Mouse (Mus musculus) monocyte, adult 5-6 weeks (primary cell): ENCODE results near the gene Aldh2. TPM values are rescaled to one million over a fixed set of nuclear protein-coding genes. Genes with fewer than 3 reads are reported as not detected.

ENCODE experiments used
- ATAC-seq: fragments of 153-309, 156-312 bp; replicated peaks from 2 replicates; pipeline ENCODE4 v1.8.0; 2017; ENCODE audit warnings: mild to moderate bottlenecking; ENCODE audit not compliant: low TSS enrichment, insufficient number of reproducible peaks, severe bottlenecking, poor library complexity, low FRiP score
- total RNA-seq: library from RNA; stranded (forward); fragments of 200-1000, 200-491, 200-594 nt; gene quantifications from 3 replicates; pipeline ENCODE4 v1.2.3, GENCODE M21; 2017

Aldh2 gene
- total RNA-seq, 1 experiment from 2014 or later = 259 TPM

DNA sequence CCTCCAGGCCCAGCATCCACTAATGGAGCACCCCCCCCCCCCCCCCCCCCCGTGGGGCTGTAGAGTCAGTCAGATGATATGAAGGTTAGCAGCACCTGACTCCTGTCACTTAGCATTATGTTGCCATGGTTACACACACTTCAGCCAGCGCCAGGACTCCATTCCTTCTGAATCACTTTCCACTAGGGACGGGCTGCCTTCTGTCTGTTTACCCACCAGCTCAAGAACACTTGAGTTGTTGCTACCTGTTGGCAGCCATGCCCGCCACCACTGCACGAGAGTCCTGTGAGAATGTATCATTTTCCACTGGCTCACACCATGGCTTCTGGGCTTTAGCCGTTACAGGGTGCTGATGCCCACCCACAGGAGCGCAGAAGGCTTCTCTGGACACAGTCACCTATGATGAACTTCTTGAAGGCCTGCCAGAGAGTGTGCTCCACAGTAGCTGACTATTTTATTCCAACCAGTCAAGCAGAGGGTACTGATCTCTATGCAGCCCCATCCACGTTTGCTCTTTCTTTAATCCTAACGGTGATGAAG is 23.7 kb downstream of the Aldh2 start:
- no peak for ATAC-seq

DNA sequence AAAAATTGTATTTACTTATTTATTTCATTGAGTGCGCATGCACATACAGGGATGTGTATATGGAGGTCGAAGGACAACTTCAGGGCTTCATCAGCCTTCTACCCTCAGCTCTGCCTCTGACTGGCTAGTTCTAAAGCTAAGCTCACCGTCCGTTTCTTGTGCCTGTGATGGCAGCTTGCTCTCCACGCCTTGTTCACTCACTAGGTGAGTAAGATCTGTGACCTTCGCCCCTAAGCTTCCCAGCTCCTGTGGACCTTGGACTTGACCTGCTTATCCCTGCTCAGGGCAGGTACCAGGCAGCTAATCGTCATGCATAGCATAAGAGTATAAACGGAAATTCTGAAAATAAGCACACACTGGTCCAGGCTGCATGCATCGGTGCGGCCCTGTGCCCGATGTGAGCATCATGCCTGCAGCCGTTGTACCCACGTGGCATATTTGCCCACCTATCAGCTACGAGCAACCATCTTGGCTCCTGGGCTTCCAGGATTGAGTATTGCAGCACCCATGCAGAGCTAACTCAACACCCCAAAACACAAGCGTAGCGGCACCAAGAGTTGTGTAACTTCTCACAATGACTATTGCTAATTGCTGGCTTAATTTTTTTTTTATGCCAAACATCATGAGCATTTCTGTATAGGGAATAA is 27.5 kb downstream of the Aldh2 start:
- no peak for ATAC-seq

- ATAC-seq = peak; percentile 96
Measured at GRCm38 (mm10) chr5:121564468-121564895, 29.1 kb downstream of the Aldh2 start.

DNA sequence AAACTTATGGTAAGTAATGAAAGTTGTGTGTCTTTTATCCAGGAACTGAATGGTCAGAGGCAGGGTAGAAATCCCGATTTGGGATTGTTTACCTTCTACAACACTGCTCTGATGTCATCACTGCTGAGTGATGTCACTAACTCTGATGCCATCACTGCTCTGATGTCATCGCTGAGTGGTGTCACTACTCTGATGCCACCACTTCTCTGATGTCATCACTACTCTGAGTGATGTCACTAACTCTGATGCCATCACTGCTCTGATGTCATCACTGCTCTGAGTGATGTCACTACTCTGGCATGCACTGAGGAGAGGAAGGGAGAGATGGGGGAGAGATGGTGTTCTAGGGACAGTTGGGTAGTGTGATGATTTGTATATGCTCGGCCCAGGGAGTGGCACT is 31.2 kb downstream of the Aldh2 start:
- ATAC-seq = no peak

DNA sequence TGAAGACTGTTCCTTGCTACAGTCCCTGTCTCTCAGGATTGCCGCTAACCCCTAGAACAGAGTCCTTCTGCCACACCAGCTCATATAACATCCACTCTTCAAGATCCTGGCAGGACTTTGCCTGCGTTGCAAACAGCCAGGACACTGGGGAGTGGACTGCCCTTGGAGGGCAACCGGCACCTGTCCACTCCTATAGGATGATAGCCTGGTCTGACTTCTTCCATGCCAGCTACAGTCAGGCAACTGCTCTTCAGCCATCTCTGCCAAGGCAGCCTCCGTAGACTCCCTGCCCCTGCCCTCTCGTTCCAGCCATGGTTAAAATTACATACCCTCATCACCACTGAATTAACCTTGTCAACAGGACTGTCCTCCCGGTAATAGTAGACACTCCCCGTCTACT is 44.4 kb downstream of the Aldh2 start:
- no peak for ATAC-seq

- ATAC-seq = no peak
Measured at GRCm38 (mm10) chr5:121547084-121547483, 46.5 kb downstream of the Aldh2 start.

DNA sequence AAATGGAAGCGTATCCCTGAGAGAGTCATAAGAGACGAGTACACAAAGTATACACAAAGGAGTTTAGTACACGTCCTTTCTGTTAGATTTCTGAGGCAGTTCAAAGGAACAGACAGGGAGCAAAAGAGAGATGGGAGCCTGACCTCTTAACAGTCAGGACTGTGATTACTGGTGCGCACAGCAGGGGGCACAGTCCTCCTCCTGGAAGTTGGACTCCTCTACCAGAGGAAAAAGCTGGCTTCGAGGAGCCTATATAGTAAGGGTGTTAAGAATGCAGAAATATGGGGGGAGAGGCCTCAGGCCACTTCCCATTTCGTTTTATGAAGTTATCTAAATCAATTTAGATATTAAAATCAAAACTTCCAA is 47.1 kb downstream of the Aldh2 start:
- 0 out of 2 replicates have a peak, but pooled peaks have one; percentile 40 for ATAC-seq

- ATAC-seq = peak; percentile 92
Measured at GRCm38 (mm10) chr5:121545793-121546529, 47.7 kb downstream of the Aldh2 start, which contains the start of gene Mapkapk5. Gene Mapkapk5 (minus strand): TSS chr5:121545905.

GRCm38 (mm10) chr5:121544910-121545792 is 48.5 kb downstream of the Aldh2 start, which contains the start of the genes Adam1a and Gm42878:
Gene Adam1a (minus strand): TSS chr5:121545482.
Gene Gm42878 (minus strand): TSS chr5:121545482.
- no peak for ATAC-seq

GRCm38 (mm10) chr5:121543370-121543769 is 50.3 kb downstream of the Aldh2 start:
- ATAC-seq = no peak

- no peak for ATAC-seq
Measured at GRCm38 (mm10) chr5:121541235-121541634, 52.4 kb downstream of the Aldh2 start.

DNA sequence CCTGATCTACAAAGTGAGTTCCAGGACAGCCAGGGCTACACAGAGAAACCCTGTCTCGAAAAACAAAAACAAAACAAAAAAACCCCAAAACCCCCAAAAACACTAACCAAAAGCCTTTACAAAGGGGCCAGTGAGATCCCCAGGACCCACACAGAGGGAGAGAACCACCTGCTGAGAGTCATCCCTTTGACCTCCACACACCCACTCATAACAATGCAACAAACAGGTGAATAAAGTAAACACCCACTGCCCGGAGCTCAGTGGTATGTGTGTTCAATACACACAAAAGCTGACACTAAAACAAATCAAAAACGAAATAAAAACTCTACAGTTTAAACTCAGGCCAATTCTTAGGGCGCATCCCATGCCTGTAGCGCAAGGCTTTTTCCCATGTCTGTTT is 53.6 kb downstream of the Aldh2 start:
- ATAC-seq = no peak

DNA sequence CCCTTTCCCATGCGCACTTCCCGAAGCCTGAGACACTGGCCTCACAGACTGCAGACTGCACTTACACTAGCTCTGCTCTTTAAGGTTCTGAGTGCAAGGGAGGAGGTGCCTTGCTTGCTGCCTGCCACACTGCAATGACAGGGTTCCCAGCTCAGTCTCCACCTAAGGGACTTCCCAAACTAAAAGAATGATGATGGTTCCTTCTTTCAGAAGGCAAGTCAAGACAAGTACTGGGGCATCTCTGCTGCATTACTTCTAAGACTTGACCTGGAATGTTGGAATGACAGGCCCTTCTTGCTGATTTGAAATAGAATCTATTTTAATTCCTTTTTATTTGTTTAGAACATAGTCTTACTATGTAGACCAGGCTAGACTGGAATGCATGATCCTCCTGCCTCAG is 56.0 kb downstream of the Aldh2 start:
- ATAC-seq = no peak

- ATAC-seq = no peak
Measured at GRCm38 (mm10) chr5:121536921-121537555, 56.6 kb downstream of the Aldh2 start.

GRCm38 (mm10) chr5:121535116-121535515 is 58.5 kb downstream of the Aldh2 start:
- no peak for ATAC-seq

DNA sequence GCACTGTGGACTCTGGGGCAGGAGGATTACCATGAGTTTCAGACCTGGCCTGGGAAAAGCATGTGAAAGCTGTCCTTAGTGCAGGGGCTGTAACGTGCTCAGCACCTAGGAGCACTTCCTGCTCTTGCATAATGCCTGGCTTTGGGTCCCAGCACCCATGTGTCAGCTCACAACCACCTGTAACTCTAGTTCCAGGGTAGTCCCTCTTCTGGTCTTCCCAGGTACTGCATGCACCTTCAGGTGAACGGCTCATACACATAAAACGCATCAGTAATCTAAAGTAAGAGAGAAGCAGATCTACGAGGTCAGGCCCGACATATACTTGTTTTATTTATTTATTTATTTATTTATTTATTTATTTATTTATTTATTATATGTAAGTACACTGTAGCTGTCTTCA is 59.1 kb downstream of the Aldh2 start:
- ATAC-seq = no peak

DNA sequence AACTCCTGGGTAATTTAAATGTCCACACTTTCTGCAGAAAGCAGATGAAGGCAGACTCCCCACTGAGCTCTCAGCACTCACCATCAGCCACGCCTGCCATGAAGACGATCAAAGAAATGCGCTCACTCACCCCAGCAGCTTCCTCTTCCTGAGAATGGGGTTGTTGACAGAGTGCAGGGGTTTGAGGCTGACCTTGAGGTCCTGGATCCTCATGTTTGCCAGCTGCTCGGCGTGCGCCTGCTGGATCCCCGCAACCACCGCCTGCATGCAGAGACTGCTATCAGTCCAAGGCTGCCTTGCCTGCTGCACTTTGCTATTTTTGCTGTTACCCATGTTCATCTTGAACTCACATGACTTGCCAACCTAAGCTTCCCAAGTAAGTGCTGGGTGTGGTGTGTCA is 66.7 kb downstream of the Aldh2 start:
- no peak for ATAC-seq

GRCm38 (mm10) chr5:121526526-121526925 is 67.1 kb downstream of the Aldh2 start:
- no peak for ATAC-seq
